Mouse (Mus musculus) thymus, postnatal 36 days (tissue): Measurements from ENCODE around the gene Phf11d.
"Not testable (repeated sequence)": the region's sequence is repeated elsewhere in the genome, so short reads cannot be mapped to it uniquely, and the experiment has no call there.

Source experiments
- DNase-seq, 2 experiments: peaks; one replicate each; pipeline ENCODE4 v3.0.0; 2022; ENCODE audit warnings: mixed read lengths in 2 of 2

The Phf11d gene

GRCm38 (mm10) chr14:59365244-59365644, at the start of gene Phf11d:
Phf11d (minus strand) TSS chr14:59365470.
- DNase-seq = no peak

GRCm38 (mm10) chr14:59414979-59415378, 49.7 kb upstream of the Phf11d start:
- not testable (repeated sequence) for DNase-seq

- DNase-seq = peak; percentile 22 to 27
These were observed 31.7 kb upstream of the Phf11d start for GRCm38 (mm10) chr14:59396999-59397398.

GRCm38 (mm10) chr14:59395281-59395680, 30.0 kb upstream of the Phf11d start, which contains the start of gene Phf11c:
Phf11c (minus strand) TSS chr14:59395381.
- no peak for DNase-seq

GRCm38 (mm10) chr14:59390181-59390580, 24.9 kb upstream of the Phf11d start:
- DNase-seq = not testable (repeated sequence)

GRCm38 (mm10) chr14:59389532-59389931, 24.3 kb upstream of the Phf11d start:
- no peak for DNase-seq

GRCm38 (mm10) chr14:59370348-59371068, 5.2 kb upstream of the Phf11d start:
- no peak for DNase-seq

- DNase-seq = no peak
These were observed 1.3 kb upstream of the Phf11d start for GRCm38 (mm10) chr14:59366386-59367105.

GRCm38 (mm10) chr14:59341189-59341588, 24.1 kb downstream of the Phf11d start, which contains the start of gene Phf11b:
Phf11b (minus strand) TSS chr14:59341351.
- peak in 1 of 2 experiments; percentile 5 for DNase-seq

GRCm38 (mm10) chr14:59339541-59339940, 25.7 kb downstream of the Phf11d start:
- no peak for DNase-seq

GRCm38 (mm10) chr14:59336056-59336455, 29.2 kb downstream of the Phf11d start:
- DNase-seq = not testable (repeated sequence)

GRCm38 (mm10) chr14:59330499-59330898, 34.8 kb downstream of the Phf11d start:
- peak; percentile 14 to 19 for DNase-seq

GRCm38 (mm10) chr14:59319970-59320369, 45.3 kb downstream of the Phf11d start:
- DNase-seq = not testable (repeated sequence)

GRCm38 (mm10) chr14:59319036-59319435, 46.2 kb downstream of the Phf11d start:
- not testable (repeated sequence) for DNase-seq
